Mouse (Mus musculus) adrenal gland, adult 8-10 months (tissue): ENCODE data around the gene Olfr803. TPM values are rescaled to one million over a fixed set of nuclear protein-coding genes. Genes with fewer than 3 reads are reported as not detected.

Experiments
- DNase-seq: peaks from one replicate; pipeline ENCODE4 v3.0.0; 2022
- microRNA-seq, 2 experiments: library from miRNA; unstranded; fragments of <30 nt; microRNA quantifications; one replicate each; pipeline ENCODE4 v1.2.0; 2022
- total RNA-seq, 4 experiments: library from RNA; stranded (reverse); gene quantifications; 2 replicates each; pipeline ENCODE4 v1.2.4; 2022

Olfr803 gene
- total RNA-seq: not detected

DNA sequence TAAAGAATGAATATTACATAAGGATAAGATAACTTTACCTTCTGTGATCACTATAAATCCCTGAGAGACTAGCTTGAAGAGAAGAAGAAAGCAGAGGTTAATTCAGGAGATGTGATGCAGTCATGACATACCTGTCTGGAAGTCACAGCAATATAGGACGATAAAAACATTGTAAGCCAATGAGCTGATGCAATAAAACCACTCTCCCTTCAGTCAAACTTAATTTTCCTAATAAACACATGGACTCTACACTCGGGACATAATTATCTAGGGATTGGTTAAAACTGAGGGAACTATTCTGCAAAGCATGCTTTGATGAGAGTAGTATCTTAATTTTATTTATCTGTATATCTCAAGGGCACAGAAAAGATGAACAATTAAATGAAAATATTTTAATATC, at the start of gene Olfr803:
TSS of gene Olfr803 (minus strand) at position 101 of the 400 bp plus-strand sequence.
- no peak for DNase-seq

DNA sequence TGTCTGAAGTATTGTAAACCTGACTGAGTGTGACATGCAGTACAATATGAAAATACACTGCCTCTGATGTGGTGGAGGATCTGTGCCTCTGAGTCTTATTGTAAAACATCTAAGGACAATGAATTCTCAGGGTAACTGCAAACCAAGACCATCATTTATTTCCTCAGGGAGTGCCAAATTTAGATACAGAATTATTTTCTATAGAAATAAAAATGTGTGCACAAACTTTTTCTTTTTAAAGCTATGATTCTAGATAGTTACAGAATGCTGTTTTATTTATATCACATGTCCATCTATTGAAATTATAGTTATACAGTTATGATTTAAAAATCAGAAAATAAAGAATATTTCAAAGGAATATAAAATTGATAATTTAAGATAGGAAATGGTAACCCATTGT, 47.7 kb upstream of the Olfr803 start, which contains the start of gene Olfr806:
TSS of gene Olfr806 (minus strand) at position 101 of the 400 bp plus-strand sequence.
- DNase-seq: no peak

DNA sequence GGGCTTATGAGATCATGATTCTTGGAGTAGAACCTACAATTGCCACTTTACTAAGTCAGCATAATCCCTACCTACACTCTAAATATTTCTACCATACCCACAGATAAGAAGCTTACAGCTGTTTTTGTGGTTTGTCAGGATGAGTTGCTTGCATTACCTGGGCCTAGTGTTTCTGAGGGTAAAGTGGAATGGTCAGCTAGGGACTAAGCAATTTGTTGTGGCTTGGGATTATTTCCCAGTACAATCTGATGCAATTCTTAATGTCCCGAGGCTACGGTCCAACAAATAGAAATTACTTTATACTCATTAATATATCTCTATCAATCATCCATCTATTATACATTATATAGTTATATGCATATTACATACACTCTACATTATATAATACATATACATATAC, 35.2 kb upstream of the Olfr803 start, which contains the start of gene Olfr805:
TSS of gene Olfr805 (minus strand) at position 101 of the 400 bp plus-strand sequence.
- no peak for DNase-seq

DNA sequence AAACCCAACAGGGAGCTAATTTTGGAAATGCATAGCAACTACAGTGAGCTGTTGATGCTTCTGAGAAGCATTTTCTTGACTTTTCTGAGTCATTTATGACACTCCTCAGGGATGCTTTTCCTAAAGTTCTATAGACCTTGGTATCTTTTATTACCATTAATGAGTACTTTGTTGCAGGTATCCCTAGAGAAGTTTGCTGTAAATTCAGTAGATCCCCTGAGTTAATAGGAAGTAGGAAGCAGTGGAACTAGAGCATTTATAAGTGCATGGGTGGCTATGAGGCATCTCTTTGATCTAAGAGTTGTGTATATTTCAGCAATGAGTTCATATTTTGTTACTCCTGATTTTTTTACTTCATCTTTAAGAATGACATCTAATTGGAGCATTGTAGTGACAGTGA, 8.8 kb upstream of the Olfr803 start, which contains the start of gene Olfr804:
TSS of gene Olfr804 (plus strand) at position 301 of the 400 bp plus-strand sequence.
- no peak for DNase-seq

DNA sequence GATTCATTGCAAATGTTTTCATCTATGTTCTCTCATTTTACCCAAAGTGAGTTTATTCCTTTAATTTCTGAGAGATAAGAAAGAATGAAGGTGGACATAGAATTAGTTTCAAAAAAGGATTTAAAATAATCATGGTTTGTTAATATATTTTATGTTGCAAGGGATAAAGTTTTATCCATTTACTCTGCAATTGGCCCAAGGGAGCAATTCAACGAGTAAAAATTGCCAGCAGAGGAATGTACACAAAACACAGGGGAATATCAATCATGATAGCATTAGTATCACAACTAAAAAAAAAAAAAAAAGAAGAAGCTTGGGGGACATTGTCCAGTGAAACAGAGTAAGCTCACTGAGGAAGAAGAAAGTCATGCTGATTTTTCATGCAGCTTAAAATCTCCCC, 6.0 kb downstream of the Olfr803 start, which contains the start of gene Olfr802:
TSS of gene Olfr802 (minus strand) at position 101 of the 400 bp plus-strand sequence.
- no peak for DNase-seq

DNA sequence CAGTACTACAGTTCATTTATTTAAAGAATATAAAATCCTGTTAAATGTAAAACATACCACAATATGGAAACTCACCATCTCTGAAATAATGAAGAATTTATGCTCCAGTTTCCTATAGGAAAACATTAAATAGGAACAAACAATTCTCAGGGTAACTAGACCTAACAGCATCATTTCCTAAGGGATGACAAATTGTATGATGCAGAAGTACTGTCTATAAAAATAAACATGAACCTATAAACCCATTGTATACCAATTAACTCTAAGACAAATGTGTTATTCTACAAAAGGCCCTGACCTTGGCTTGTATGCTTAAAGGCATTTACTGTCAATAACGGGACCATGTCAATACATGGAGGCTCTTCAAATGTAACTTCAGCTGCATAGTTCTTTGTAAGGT, 20.3 kb downstream of the Olfr803 start, which contains the start of gene Olfr801:
TSS of gene Olfr801 (minus strand) at position 101 of the 400 bp plus-strand sequence.
- no peak for DNase-seq

DNA sequence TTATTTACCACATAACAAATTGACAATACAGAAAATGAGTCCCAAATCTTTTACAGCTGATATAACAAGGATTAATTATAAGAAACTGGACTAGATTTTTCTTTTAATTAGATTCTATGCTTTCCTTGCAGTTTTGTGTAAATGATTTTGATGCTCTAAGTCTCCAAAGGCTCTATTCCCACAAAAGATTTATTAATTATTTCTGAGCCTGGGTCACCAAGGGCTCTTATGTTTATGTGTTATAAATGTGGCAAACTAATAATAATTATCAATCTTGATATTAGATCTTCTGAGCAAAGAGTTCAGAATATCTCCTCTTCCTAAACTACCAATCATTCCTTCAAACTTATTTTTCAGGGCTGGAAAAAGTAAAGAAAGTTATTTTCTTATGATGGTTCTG, 36.7 kb downstream of the Olfr803 start, which contains the start of gene Olfr800:
TSS of gene Olfr800 (plus strand) at position 301 of the 400 bp plus-strand sequence.
- no peak for DNase-seq

DNA sequence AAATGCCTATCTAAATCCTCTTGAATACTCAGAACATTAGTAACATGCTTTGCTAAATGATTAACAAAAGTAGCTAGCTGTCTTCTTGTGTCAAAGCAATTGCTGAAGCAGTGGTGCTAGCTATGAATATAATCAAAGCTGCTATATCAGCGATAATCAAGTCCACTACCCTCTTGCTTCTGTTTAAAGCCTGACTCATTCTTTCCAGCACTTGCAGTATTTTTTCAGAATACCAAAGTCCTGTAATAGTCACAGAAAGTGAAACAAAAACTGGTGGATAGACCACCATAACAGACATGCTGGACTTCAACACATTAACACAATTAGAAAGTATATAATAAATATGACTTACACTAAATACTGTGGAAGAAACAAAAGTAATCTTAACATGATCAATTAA, 42.3 kb downstream of the Olfr803 start:
- DNase-seq: no peak

Small RNAs within 50 kb of the gene (microRNA-seq; reads per million reads assigned to microRNA genes)
- gene Gm24485: 0 reads per million in 2 experiments

Other genes with a start within 250 kb of the Olfr803 start
- gene Olfr787, start 232.4 kb downstream of the Olfr803 start, total RNA-seq: not detected
- not detected for gene Olfr788, start 223.3 kb downstream of the Olfr803 start, total RNA-seq
- not detected for gene Olfr789, start 209.5 kb downstream of the Olfr803 start, total RNA-seq
- not detected for gene Olfr790, start 195.8 kb downstream of the Olfr803 start, total RNA-seq
- gene Olfr791, start 172.5 kb downstream of the Olfr803 start, total RNA-seq: not detected
- gene Olfr792, start 155.1 kb downstream of the Olfr803 start, total RNA-seq: not detected
- not detected for gene Olfr794, start 126.6 kb downstream of the Olfr803 start, total RNA-seq
- not detected for gene Olfr796, start 81.7 kb downstream of the Olfr803 start, total RNA-seq
- gene Olfr798, start 66.4 kb downstream of the Olfr803 start, total RNA-seq: not detected
- gene Olfr799, start 56.8 kb downstream of the Olfr803 start, total RNA-seq: not detected
- not detected for gene Olfr800, start 36.6 kb downstream of the Olfr803 start, total RNA-seq
- gene Olfr801, start 20.4 kb downstream of the Olfr803 start, total RNA-seq: not detected
- gene Olfr802, start 6.1 kb downstream of the Olfr803 start, total RNA-seq: not detected
- not detected for gene Olfr804, start 8.9 kb upstream of the Olfr803 start, total RNA-seq
- not detected for gene Olfr805, start 35.1 kb upstream of the Olfr803 start, total RNA-seq
- gene Olfr806, start 47.6 kb upstream of the Olfr803 start, total RNA-seq: not detected
- gene Olfr807, start 63.5 kb upstream of the Olfr803 start, total RNA-seq: not detected
- not detected for gene Olfr808, start 71.2 kb upstream of the Olfr803 start, total RNA-seq
- gene Olfr809, start 80.4 kb upstream of the Olfr803 start, total RNA-seq: not detected
- not detected for gene Olfr810, start 100.6 kb upstream of the Olfr803 start, total RNA-seq
- not detected for gene Olfr811, start 110.1 kb upstream of the Olfr803 start, total RNA-seq
- gene Olfr812, start 151.8 kb upstream of the Olfr803 start, total RNA-seq: not detected
- not detected for gene Olfr813, start 161.1 kb upstream of the Olfr803 start, total RNA-seq
- gene Olfr814, start 185.6 kb upstream of the Olfr803 start, total RNA-seq: not detected
- gene Olfr815, start 211.6 kb upstream of the Olfr803 start, total RNA-seq: under 1 TPM in 1 of 4 experiments, not detected in 3; 0.32 TPM
- not detected for gene Olfr816, start 221.3 kb upstream of the Olfr803 start, total RNA-seq